Mouse (Mus musculus): Measurements from ENCODE around the gene Ptprg.
"Not testable (repeated sequence)": the region's sequence is repeated elsewhere in the genome, so short reads cannot be mapped to it uniquely, and the experiment has no call there.

DNA sequence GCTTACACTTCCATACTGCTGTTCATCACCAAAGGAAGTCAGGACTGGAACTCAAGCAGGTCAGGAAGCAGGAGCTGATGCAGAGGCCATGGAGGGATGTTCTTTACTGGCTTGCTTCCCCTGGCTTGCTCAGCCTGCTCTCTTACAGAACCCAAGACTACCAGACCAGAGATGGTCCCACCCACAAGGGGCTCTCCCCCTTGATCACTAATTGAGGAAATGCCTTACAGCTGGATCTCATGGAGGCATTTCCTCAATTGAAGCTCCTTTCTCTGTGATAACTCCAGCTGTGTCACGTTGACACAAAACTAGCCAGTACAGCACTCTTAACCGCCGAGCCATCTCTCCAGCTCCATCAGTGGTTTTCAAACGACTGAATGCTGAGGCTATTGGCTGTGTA is 261.5 kb downstream of the Ptprg start:
- TF ChIP-seq POLR2A (IDR thresholded peaks at IDR 0.05; ENCODE audit: borderline replicate concordance, extremely low read depth, insufficient read depth, insufficient read length, poor library complexity, severe bottlenecking); CTCF (IDR thresholded peaks at IDR 0.05; ENCODE audit: borderline replicate concordance, extremely low read depth, insufficient read depth, insufficient read length): not testable (repeated sequence)
